Mouse (Mus musculus): ENCODE measurements around the gene Psg16.

DNA sequence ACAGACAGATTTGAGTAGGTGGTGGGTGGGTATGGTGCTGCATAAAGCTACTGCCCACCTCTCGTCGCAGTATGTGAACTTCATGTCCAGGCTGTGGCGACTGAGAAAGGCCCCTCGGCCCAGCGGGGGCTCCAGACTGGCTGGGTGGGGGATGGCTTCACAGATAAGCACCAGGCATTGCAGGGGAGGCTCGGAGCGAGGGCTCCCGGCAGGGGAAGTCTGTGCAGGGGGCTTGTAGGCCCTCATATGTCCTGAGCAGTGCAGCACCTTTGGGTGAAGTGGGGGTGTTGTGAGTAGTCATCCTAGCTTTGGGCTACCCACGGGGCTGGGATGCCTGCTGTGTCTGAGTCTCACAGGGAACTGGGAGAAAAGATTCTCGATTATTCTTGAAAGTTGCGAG lies 23.3 kb upstream of the Psg16 start:
- TF ChIP-seq EP300 (IDR thresholded peaks at IDR 0.05; ENCODE audit: low read length) (no peak), CTCF (conservative IDR thresholded peaks at IDR 0.05 in 1 of 2, IDR thresholded peaks at IDR 0.05 in 1 of 2; ENCODE audit: low read depth in 2 of 2, low read length in 2 of 2) (no peak), ETS1 (conservative IDR thresholded peaks at IDR 0.05; ENCODE audit: low read depth, low read length) (no peak)
